Mouse (Mus musculus) neutrophil, adult 83 days (primary cell): ENCODE measurements around the gene Papolg. TPM values are rescaled to one million over a fixed set of nuclear protein-coding genes. Genes with fewer than 3 reads are reported as not detected.

Source experiments
- total RNA-seq, 2 experiments: library from RNA; stranded (reverse); gene quantifications; one replicate each; pipeline ENCODE4 v1.2.4; 2023

Papolg gene
- total RNA-seq, result 10 to 100 TPM; 13.6 to 15.1 TPM

DNA sequence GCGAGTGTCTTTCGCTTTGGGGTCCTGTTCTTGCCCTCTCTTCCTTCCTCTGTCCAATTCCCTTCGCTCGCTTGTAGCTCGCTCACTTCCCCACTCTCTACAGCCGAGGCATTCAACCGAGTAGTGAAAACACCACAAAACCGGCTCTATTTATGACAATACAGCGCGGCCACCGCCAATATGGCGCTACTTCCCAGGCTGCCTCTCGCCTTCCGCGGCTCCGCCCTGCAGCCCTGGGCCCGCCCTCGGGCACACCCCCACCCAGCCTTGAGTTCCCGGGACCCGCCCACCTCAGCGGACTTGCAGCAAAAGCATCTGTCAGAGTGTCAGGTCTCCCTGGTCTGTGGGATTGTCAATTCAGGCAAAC is at the start of gene Papolg:
Gene Papolg, minus strand, starts transcription at position 194 of the 367 bp plus-strand sequence.

Other genes starting within 250 kb of the Papolg start
- gene Pus10, start 229.6 kb downstream of the Papolg start, total RNA-seq, result 10 to 100 TPM; 13.1 to 13.4 TPM
- 10 to 100 TPM; 15.0 to 15.7 TPM for gene Pex13, start 229.3 kb downstream of the Papolg start, total RNA-seq
- 10 to 100 TPM; 32.2 to 38.8 TPM for gene Rel, start 124.3 kb downstream of the Papolg start, total RNA-seq
- not detected for gene A830031A19Rik, start 179.8 kb upstream of the Papolg start, total RNA-seq
- gene Bcl11a, start 182.8 kb upstream of the Papolg start, total RNA-seq, result 10 to 100 TPM; 18.7 to 19.9 TPM